Mouse (Mus musculus) kidney, embryonic 15.5 days (tissue): ENCODE measurements around the gene Snx17. TPM values are rescaled to one million over a fixed set of nuclear protein-coding genes. Genes with fewer than 3 reads are reported as not detected.

Source experiments
- ATAC-seq: fragments of 200-750 bp; cut with Nextera tagmentation; replicated peaks from 2 replicates; pipeline ENCODE4 v1.8.0; 2017; ENCODE audit warnings: moderate TSS enrichment; ENCODE audit not compliant: low FRiP score
- H3K27ac ChIP-seq: fragments of 300-500 bp; sonication (generic); 2 replicates; pipeline ENCODE4 v1.5.1; 2015; ENCODE audit warnings: mild to moderate bottlenecking, inconsistent platforms
- H3K27me3 ChIP-seq: fragments of 300-500 bp; sonication (generic); 2 replicates; pipeline ENCODE4 v1.6.1; 2015; ENCODE audit warnings: inconsistent platforms
- H3K36me3 ChIP-seq: fragments of 300-500 bp; sonication (generic); 2 replicates; pipeline ENCODE4 v1.6.1; 2015; ENCODE audit warnings: inconsistent platforms
- H3K4me1 ChIP-seq: fragments of 300-500 bp; sonication (generic); 2 replicates; pipeline ENCODE4 v1.6.1; 2015; ENCODE audit warnings: inconsistent platforms
- H3K4me2 ChIP-seq: fragments of 300-500 bp; sonication (generic); 2 replicates; pipeline ENCODE4 v1.6.1; 2015; ENCODE audit warnings: moderate library complexity, mild to moderate bottlenecking, inconsistent platforms
- H3K4me3 ChIP-seq: fragments of 300-500 bp; sonication (generic); replicated peaks from 2 replicates; pipeline ENCODE4 v1.5.1; 2015; ENCODE audit warnings: mild to moderate bottlenecking, inconsistent platforms
- H3K9ac ChIP-seq: fragments of 300-500 bp; sonication (generic); 2 replicates; pipeline ENCODE4 v1.6.1; 2015; ENCODE audit warnings: mild to moderate bottlenecking, inconsistent platforms
- H3K9me3 ChIP-seq: fragments of 300-500 bp; sonication (generic); replicated peaks from 2 replicates; pipeline ENCODE4 v1.6.1; 2016; ENCODE audit warnings: inconsistent platforms
- WGBS: fragments of 180-500 bp; shearing (Covaris S2); methylation state at CpG from one replicate; pipeline ENCODE4 v1.1.7; 2015; ENCODE audit warnings: mixed read lengths; 5-methylcytosine and 5-hydroxymethylcytosine counted together
- polyA plus RNA-seq: library from polyadenylated mRNA; unstranded; fragments of >200 nt; fragmentation: Nextera tagmentation; extraction: Ambion mirVana; gene quantifications from 2 replicates; pipeline ENCODE4 v1.2.1, GENCODE M21; 2015

Gene Snx17
- polyA plus RNA-seq, 1 experiment from 2014 or later: 148 TPM

DNA sequence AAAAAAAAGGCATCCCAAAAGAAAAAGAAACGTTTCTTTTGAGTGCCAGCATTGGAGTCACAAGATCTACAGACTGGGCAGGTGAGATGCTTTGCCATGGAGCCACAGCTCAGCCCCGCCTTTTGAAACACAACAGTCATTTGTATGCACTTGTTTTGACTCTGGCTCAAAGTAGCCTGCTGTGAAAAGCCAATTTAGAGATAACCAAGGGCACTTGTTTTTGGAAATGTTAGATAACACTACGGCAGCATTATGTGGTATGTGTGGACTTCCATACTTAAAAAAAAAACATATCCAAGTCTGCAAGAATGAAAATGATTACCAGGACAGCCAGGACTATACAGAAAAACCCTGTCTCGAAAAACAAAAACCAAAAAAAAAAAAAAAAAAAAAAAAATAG is 9.3 kb upstream of the Snx17 start:
- no peak overlapping the region for H3K4me3 ChIP-seq
- no peak overlapping the region for H3K27ac ChIP-seq
- no peaks in the 10 kb centered on the region for H3K9me3 ChIP-seq
- H3K27me3 ChIP-seq: no peaks in the 10 kb centered on the region
- 64% methylated on average over 4 of the region's 4 CpGs for WGBS
- ATAC-seq: no peak
- no peak overlapping the region for H3K4me2 ChIP-seq
- H3K36me3 ChIP-seq: peaks cover 21% of the 10 kb centered on the region
- no peak overlapping the region for H3K9ac ChIP-seq
- peaks cover 6% of the 10 kb centered on the region; the same call in 1 of the 2 replicates for H3K4me1 ChIP-seq

DNA sequence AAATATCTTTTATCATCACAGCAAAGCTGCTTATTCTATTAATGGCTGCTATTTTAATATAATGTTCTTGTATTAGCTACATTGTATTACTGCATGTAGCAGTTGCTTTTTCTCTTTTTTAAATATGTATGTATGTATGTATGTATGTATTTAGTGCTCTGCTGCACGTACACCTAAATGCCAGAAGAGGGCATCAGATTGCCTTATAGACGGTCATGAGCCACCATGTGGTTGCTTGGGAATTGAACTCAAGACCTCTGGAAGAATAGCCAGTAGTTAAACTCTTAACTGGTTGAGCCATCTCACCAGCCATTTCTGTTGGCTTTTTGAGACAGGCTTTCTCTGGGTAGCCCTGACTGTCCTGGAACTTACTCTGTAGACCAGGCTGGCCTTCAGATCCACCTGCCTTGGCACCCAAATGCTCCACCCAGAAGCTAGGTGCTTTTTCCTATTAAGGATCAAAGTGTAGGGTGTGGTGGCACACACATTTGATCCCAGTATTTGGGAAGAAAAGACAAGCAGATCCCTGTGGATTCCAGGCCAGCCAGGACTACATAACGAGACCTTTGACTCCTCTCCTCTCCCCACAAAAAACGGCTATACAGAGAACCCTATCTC is 4.7 kb upstream of the Snx17 start:
- 75% methylated on average over 4 of the region's 4 CpGs for WGBS
- peaks cover 12% of the 10 kb centered on the region for H3K4me1 ChIP-seq
- no peak overlapping the region for H3K4me2 ChIP-seq
- no peaks in the 10 kb centered on the region for H3K9me3 ChIP-seq
- peaks cover 46% of the 10 kb centered on the region for H3K36me3 ChIP-seq
- H3K9ac ChIP-seq: no peak overlapping the region
- ATAC-seq: no peak
- H3K27me3 ChIP-seq: no peaks in the 10 kb centered on the region
- H3K27ac ChIP-seq: no peak overlapping the region
- H3K4me3 ChIP-seq: no peak overlapping the region

GRCm38 (mm10) chr5:31190201-31190600 is 2.8 kb upstream of the Snx17 start:
- H3K27ac ChIP-seq: no peak overlapping the region
- H3K4me2 ChIP-seq: no peak overlapping the region
- H3K9me3 ChIP-seq: no peaks in the 10 kb centered on the region
- 90% methylated on average over 9 of the region's 9 CpGs for WGBS
- H3K4me3 ChIP-seq: no peak overlapping the region
- H3K4me1 ChIP-seq: peaks cover 22% of the 10 kb centered on the region
- peaks cover 54% of the 10 kb centered on the region for H3K36me3 ChIP-seq
- no peaks in the 10 kb centered on the region for H3K27me3 ChIP-seq
- H3K9ac ChIP-seq: no peak overlapping the region
- ATAC-seq: no peak

DNA sequence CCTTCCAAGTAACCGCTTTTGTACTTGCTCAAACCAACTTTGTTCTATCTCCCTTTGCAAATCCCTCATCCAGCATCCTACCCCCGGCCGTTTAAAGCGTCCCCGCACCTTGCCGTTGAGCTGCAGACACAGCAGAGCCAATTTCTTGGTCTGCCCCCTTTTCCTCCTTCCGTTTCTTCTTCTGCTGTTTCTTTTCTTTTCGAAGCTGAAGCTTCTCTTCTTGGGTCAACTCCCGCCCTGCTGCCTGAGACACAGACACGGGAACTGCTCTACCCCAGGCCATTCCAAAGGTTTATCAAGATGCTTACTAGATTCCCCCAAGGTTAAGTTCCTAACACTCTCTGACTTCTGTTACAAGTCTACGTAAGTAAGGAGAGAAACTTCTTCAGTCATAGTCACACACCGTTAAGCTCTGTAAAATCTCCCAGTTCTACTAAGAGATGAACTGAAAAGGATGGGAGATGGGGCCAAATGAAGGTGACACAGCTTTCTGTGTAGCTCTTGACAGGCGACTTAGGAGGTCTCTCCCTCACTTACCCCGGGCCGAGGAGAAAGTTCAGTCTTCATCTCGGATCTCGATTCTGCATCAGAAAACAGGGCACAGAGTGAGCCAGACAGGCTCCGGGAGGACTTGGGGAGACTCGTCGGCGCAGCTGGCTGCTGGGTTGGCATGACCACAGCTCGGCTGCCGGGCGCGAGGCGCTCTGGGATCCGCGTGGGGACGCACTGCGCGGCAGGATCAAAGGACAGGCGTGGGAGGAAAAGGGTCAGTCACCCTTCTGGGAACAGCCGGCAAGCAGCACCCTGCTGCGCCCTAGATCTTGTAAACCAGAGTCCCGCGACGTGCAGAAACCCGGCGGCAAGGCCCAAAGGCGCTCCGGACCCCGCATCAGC is 735 bp upstream of the Snx17 start:
- ATAC-seq: peak; percentile 73; the same call in 1 of the 2 replicates
- Histone ChIP-seq H3K27ac (peak overlapping the region; percentile 94), H3K9me3 (no peaks in the 10 kb centered on the region), H3K27me3 (no peaks in the 10 kb centered on the region), H3K4me3 (peak overlapping the region; percentile 95), H3K4me2 (peak overlapping the region; percentile 76), H3K4me1 (peaks cover 22% of the 10 kb centered on the region), H3K9ac (peak overlapping the region; percentile 87), H3K36me3 (peaks cover 68% of the 10 kb centered on the region)
- 14% methylated on average over 42 of the region's 42 CpGs for WGBS

DNA sequence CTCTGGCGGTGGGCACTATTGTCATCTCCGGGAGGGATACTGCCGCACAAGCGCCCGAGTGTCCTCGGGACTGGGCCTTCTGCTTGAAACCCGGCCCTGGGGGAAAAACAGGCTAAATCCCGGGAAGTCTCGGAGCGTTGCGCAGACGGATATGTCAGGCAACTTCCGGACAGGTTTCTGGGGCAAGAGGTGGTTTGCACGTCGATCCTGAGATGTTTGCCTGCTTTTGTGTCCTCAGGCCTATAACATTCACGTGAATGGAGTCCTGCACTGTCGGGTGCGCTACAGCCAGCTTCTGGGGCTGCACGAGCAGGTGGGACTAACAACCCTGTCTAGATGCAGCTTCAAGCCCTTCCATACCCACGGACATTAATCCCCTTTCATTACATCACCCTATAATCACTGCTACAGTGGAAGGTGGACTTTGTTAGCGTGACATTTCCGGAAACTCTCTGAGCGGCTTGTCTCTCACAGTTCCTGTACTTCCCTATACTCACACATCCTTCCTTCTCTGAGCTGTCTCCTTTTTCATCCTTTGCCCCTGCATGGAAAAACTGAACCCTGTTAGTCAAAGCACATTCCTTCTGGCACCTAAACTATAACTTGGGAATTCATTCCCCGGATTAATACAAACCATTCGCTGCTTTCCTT is 729 bp downstream of the Snx17 start:
- peak overlapping the region; percentile 95 for H3K4me3 ChIP-seq
- ATAC-seq: no peak
- H3K9me3 ChIP-seq: no peaks in the 10 kb centered on the region
- peak overlapping the region; percentile 87 for H3K9ac ChIP-seq
- H3K4me1 ChIP-seq: peaks cover 22% of the 10 kb centered on the region
- no peaks in the 10 kb centered on the region for H3K27me3 ChIP-seq
- H3K27ac ChIP-seq: peak overlapping the region; percentile 94
- peaks cover 68% of the 10 kb centered on the region for H3K36me3 ChIP-seq
- 11% methylated on average over 25 of the region's 25 CpGs for WGBS
- H3K4me2 ChIP-seq: peak overlapping the region; percentile 76

- Histone ChIP-seq H3K4me3 (peak overlapping the region; percentile 95; the same call in 1 of the 2 replicates), H3K4me1 (peaks cover 29% of the 10 kb centered on the region), H3K27me3 (no peaks in the 10 kb centered on the region), H3K27ac (no peak overlapping the region), H3K36me3 (peaks cover 69% of the 10 kb centered on the region), H3K9me3 (no peaks in the 10 kb centered on the region), H3K4me2 (peak overlapping the region; percentile 76), H3K9ac (0 out of 2 replicates have a peak overlapping the region, but pooled peaks have one; percentile 87)
- no peak for ATAC-seq
- WGBS: 92% methylated on average over 16 of the region's 16 CpGs
Measured at GRCm38 (mm10) chr5:31194486-31195485, 1.8 kb downstream of the Snx17 start.

DNA sequence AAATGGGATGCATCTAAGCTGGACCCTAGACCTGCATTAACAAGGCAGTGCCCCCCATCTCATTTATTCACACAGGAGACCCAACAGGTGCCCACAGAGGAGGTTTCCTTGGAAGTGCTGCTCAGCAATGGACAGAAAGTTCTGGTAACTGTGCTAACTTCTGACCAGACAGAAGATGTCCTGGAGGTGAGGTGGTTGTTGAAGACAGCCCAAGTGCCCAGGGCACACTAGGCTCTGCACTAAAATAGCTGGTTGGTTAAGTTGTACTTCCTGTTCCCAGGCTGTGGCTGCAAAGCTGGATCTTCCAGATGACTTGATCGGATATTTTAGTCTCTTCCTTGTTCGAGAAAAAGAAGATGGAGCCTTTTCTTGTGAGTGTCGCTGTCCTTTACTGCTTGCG is 2.6 kb downstream of the Snx17 start:
- no peak overlapping the region for H3K9ac ChIP-seq
- 0 out of 2 replicates have a peak overlapping the region, but pooled peaks have one; percentile 10 for H3K4me3 ChIP-seq
- H3K4me1 ChIP-seq: peaks cover 37% of the 10 kb centered on the region
- H3K4me2 ChIP-seq: no peak overlapping the region
- WGBS: 93% methylated on average over 4 of the region's 4 CpGs
- no peaks in the 10 kb centered on the region for H3K27me3 ChIP-seq
- H3K9me3 ChIP-seq: peaks cover 4% of the 10 kb centered on the region
- peaks cover 69% of the 10 kb centered on the region for H3K36me3 ChIP-seq
- ATAC-seq: no peak
- H3K27ac ChIP-seq: no peak overlapping the region

DNA sequence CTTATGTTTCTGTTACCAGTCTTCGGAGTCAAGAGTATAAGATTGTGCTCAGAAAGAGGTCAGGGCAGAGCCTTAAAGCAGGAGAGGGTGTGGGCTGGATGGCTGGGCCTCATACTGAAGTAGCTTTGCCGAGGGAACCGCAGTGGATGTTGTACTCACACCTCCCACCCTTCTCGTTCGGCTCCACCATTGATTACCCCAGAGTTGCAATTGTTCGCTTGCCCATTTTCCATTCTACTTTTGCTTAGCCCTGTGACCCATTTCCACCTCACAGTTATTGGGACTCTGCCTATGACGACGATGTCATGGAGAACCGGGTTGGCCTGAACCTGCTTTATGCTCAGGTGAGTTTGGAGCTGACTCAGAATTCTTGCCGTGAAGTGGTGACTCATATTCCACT is 3.2 kb downstream of the Snx17 start:
- no peak overlapping the region for H3K4me2 ChIP-seq
- H3K9me3 ChIP-seq: peaks cover 4% of the 10 kb centered on the region
- H3K36me3 ChIP-seq: peaks cover 65% of the 10 kb centered on the region
- no peak overlapping the region for H3K27ac ChIP-seq
- peaks cover 43% of the 10 kb centered on the region for H3K4me1 ChIP-seq
- ATAC-seq: no peak
- H3K4me3 ChIP-seq: no peak overlapping the region
- no peaks in the 10 kb centered on the region for H3K27me3 ChIP-seq
- WGBS: 90% methylated on average over 10 of the region's 10 CpGs
- H3K9ac ChIP-seq: no peak overlapping the region

GRCm38 (mm10) chr5:31197072-31197471 is 4.0 kb downstream of the Snx17 start:
- H3K9ac ChIP-seq: no peak overlapping the region
- no peak overlapping the region for H3K27ac ChIP-seq
- ATAC-seq: no peak
- H3K36me3 ChIP-seq: peaks cover 64% of the 10 kb centered on the region
- no peak overlapping the region for H3K4me3 ChIP-seq
- no peak overlapping the region for H3K4me2 ChIP-seq
- H3K9me3 ChIP-seq: peaks cover 4% of the 10 kb centered on the region
- WGBS: 90% methylated on average over 12 of the region's 12 CpGs
- H3K27me3 ChIP-seq: no peaks in the 10 kb centered on the region
- peaks cover 39% of the 10 kb centered on the region for H3K4me1 ChIP-seq

DNA sequence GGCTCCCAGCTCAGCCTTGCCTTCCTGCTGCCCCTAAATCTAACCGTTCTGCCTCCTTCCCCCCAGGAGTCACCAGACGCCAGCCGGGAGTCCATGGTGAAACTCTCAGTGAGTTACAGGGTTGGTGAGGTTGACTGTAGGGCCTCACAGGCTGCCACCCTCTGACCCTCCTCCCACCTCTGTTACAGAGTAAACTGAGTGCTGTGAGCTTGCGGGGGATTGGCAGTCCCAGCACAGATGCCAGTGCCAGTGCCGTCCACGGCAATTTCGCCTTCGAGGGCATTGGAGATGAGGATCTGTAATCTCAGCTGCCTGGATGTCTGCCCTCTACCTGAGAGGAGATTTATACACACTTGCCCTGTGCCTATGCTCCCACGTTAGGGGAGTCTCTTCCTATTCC is 5.1 kb downstream of the Snx17 start:
- ATAC-seq: no peak
- Histone ChIP-seq H3K9ac (no peak overlapping the region), H3K36me3 (peaks cover 71% of the 10 kb centered on the region), H3K4me2 (no peak overlapping the region), H3K27me3 (no peaks in the 10 kb centered on the region), H3K4me1 (peaks cover 43% of the 10 kb centered on the region), H3K4me3 (no peak overlapping the region), H3K27ac (no peak overlapping the region), H3K9me3 (peaks cover 4% of the 10 kb centered on the region)
- 73% methylated on average over 9 of the region's 9 CpGs for WGBS

- H3K27me3 ChIP-seq: no peaks in the 10 kb centered on the region
- no peak overlapping the region for H3K27ac ChIP-seq
- H3K9me3 ChIP-seq: peaks cover 4% of the 10 kb centered on the region
- no peak for ATAC-seq
- 81% methylated on average over 5 of the region's 5 CpGs for WGBS
- no peak overlapping the region for H3K4me3 ChIP-seq
- peaks cover 77% of the 10 kb centered on the region for H3K36me3 ChIP-seq
- no peak overlapping the region for H3K9ac ChIP-seq
- H3K4me1 ChIP-seq: peaks cover 44% of the 10 kb centered on the region
- no peak overlapping the region for H3K4me2 ChIP-seq
Measured at GRCm38 (mm10) chr5:31198616-31199320, 5.7 kb downstream of the Snx17 start.
